ENCODE assay signal across 23 mouse cellular contexts in the genomic region with DNA sequence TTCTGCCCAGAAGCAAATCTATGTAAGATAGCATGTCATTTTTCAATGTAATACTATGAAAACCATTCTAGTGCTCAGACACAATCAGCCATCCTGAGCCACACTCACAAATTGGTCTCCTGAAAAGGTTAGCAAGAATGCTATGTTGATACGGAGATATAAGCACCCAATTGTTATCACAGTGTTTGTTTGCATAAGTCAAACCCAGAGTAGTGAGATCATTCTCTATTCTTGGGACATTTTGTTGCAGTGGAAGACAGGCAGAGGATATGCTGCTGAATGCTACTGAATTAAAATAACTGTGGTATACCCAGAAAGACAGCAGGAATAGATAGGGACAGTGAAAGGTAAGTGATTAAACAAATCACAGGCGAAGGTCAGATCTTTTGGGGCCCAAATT. TPM values are rescaled to one million over a fixed set of nuclear protein-coding genes. Genes with fewer than 3 reads are reported as not detected.
DNase-seq lines count a peak whose midpoint lies in the region; ATAC-seq and TF ChIP-seq lines count a peak whose summit lies in the region.
"Had no signal": no experiment of that assay in that cellular context is flagged by ENCODE, and none has a peak within 500 bp of the region (broad histone marks: within the 10 kb centered on the region; RNA-seq: fewer than 3 reads in every experiment).

No protein-coding gene starts in this region.

- intact Hi-C loops in heart, postnatal 10 days (cut with DNase I): no loop called here

- no peak for ATAC-seq in hindbrain, embryonic 13.5 days (ENCODE audit: low FRiP score)
- ATAC-seq in hindbrain, postnatal 0 days: no peak
- ATAC-seq in midbrain, embryonic 13.5 days: no peak
- ATAC-seq in midbrain, embryonic 16.5 days: no peak
- ATAC-seq: forebrain, embryonic 16.5 days; hindbrain, embryonic 16.5 days; intestine, postnatal 0 days; midbrain, embryonic 15.5 days had no signal

- no peak overlapping the region for H3K9ac ChIP-seq in hindbrain, embryonic 13.5 days
- no peak overlapping the region for H3K9ac ChIP-seq in hindbrain, postnatal 0 days (replicated peaks; ENCODE audit: low read length)
- no peak overlapping the region for H3K9ac ChIP-seq in midbrain, embryonic 13.5 days (replicated peaks)
- no peak overlapping the region for H3K9ac ChIP-seq in midbrain, embryonic 16.5 days (ENCODE audit: low read depth, low read length)
- H3K9ac ChIP-seq: embryonic facial prominence, embryonic 15.5 days; kidney, embryonic 15.5 days; liver, embryonic 15.5 days; midbrain, embryonic 15.5 days; neural tube, embryonic 15.5 days; stomach, embryonic 15.5 days had no signal

- 49% methylated on average over 2 of the region's 2 CpGs for WGBS in hindbrain, embryonic 13.5 days
- 52% methylated on average over 2 of the region's 2 CpGs for WGBS in hindbrain, postnatal 0 days
- WGBS in midbrain, embryonic 13.5 days: 55% methylated on average over 2 of the region's 2 CpGs
- WGBS in midbrain, embryonic 16.5 days: 47% methylated on average over 2 of the region's 2 CpGs
- WGBS in limb, embryonic 10.5 days: 87% methylated on average over 2 of the region's 2 CpGs

- no peak overlapping the region for H3K4me3 ChIP-seq in hindbrain, embryonic 13.5 days
- no peak overlapping the region for H3K4me3 ChIP-seq in hindbrain, postnatal 0 days (ENCODE audit: low read length)
- no peak overlapping the region for H3K4me3 ChIP-seq in midbrain, embryonic 13.5 days (replicated peaks)
- no peak overlapping the region for H3K4me3 ChIP-seq in midbrain, embryonic 16.5 days (ENCODE audit: low read depth, low read length)
- no peak overlapping the region for H3K4me3 ChIP-seq in limb, embryonic 10.5 days
- H3K4me3 ChIP-seq: embryonic facial prominence, embryonic 15.5 days; kidney, embryonic 15.5 days; liver, embryonic 15.5 days; midbrain, embryonic 15.5 days; neural tube, embryonic 15.5 days; stomach, embryonic 15.5 days had no signal

- peak; percentile 28 for DNase-seq in heart, adult 8-10 months (ENCODE audit: low spot score)
- DNase-seq in heart, postnatal 10 days: no peak
- no peak for DNase-seq in hindbrain, postnatal 0 days (ENCODE audit: low spot score)
- DNase-seq in limb, embryonic 10.5 days (ENCODE audit: low spot score): no peak
- DNase-seq: adrenal gland, postnatal 36 days; B cell, adult 2 months; cerebellum, adult 18-20 months; cerebellum, postnatal 25 days; embryo, embryonic 11 days; kidney, postnatal 4 days; thymus, adult 2 months had no signal

- no peak for TF ChIP-seq CTCF in hindbrain, postnatal 0 days (IDR thresholded peaks at IDR 0.05; ENCODE audit: low read depth)

- H3K4me1 ChIP-seq in hindbrain, embryonic 13.5 days (replicated peaks): peaks cover 14% of the 10 kb centered on the region
- H3K4me1 ChIP-seq in hindbrain, postnatal 0 days (ENCODE audit: insufficient read depth, low read length): peaks cover 8% of the 10 kb centered on the region; the same call in 1 of the 2 replicates
- H3K4me1 ChIP-seq in midbrain, embryonic 13.5 days (replicated peaks): peaks cover 21% of the 10 kb centered on the region
- peaks cover 8% of the 10 kb centered on the region for H3K4me1 ChIP-seq in midbrain, embryonic 16.5 days (ENCODE audit: control insufficient read depth, insufficient read depth, low read length)
- H3K4me1 ChIP-seq in limb, embryonic 10.5 days: no peaks in the 10 kb centered on the region
- H3K4me1 ChIP-seq: embryonic facial prominence, embryonic 15.5 days; kidney, embryonic 15.5 days; stomach, embryonic 15.5 days had no signal

- H3K27ac ChIP-seq in hindbrain, embryonic 13.5 days: 0 out of 2 replicates have a peak overlapping the region, but pooled peaks have one; percentile 18
- no peak overlapping the region for H3K27ac ChIP-seq in hindbrain, postnatal 0 days
- H3K27ac ChIP-seq in midbrain, embryonic 13.5 days: peak overlapping the region; percentile 39; the same call in 1 of the 2 replicates
- H3K27ac ChIP-seq in midbrain, embryonic 16.5 days (ENCODE audit: low read length): no peak overlapping the region; the same call in 1 of the 2 replicates
- no peak overlapping the region for H3K27ac ChIP-seq in limb, embryonic 10.5 days
- H3K27ac ChIP-seq: embryonic facial prominence, embryonic 15.5 days; kidney, embryonic 15.5 days; liver, embryonic 15.5 days; midbrain, embryonic 15.5 days; neural tube, embryonic 15.5 days; stomach, embryonic 15.5 days had no signal

- H3K36me3 ChIP-seq in hindbrain, embryonic 13.5 days: peaks cover 11% of the 10 kb centered on the region
- peaks cover 3% of the 10 kb centered on the region; the same call in 1 of the 2 replicates for H3K36me3 ChIP-seq in hindbrain, postnatal 0 days (ENCODE audit: insufficient read depth, low read length)
- peaks cover 14% of the 10 kb centered on the region for H3K36me3 ChIP-seq in midbrain, embryonic 13.5 days
- H3K36me3 ChIP-seq in midbrain, embryonic 16.5 days (ENCODE audit: control insufficient read depth, insufficient read depth, low read length): no peaks in the 10 kb centered on the region
- H3K36me3 ChIP-seq in limb, embryonic 10.5 days: peaks cover 10% of the 10 kb centered on the region
- H3K36me3 ChIP-seq: embryonic facial prominence, embryonic 15.5 days; liver, embryonic 15.5 days; midbrain, embryonic 15.5 days; stomach, embryonic 15.5 days had no signal

- H3K4me2 ChIP-seq in hindbrain, embryonic 13.5 days: no peak overlapping the region
- H3K4me2 ChIP-seq in hindbrain, postnatal 0 days (ENCODE audit: low read depth, low read length): no peak overlapping the region
- H3K4me2 ChIP-seq in midbrain, embryonic 13.5 days (replicated peaks): no peak overlapping the region
- H3K4me2 ChIP-seq in midbrain, embryonic 16.5 days (ENCODE audit: low read length): no peak overlapping the region
- H3K4me2 ChIP-seq: embryonic facial prominence, embryonic 15.5 days; kidney, embryonic 15.5 days; liver, embryonic 15.5 days; midbrain, embryonic 15.5 days; neural tube, embryonic 15.5 days; stomach, embryonic 15.5 days had no signal

- no peaks in the 10 kb centered on the region for H3K27me3 ChIP-seq in hindbrain, embryonic 13.5 days
- no peaks in the 10 kb centered on the region for H3K27me3 ChIP-seq in hindbrain, postnatal 0 days (ENCODE audit: insufficient read depth, low read length)
- H3K27me3 ChIP-seq in midbrain, embryonic 13.5 days: no peaks in the 10 kb centered on the region
- no peaks in the 10 kb centered on the region for H3K27me3 ChIP-seq in midbrain, embryonic 16.5 days (ENCODE audit: control insufficient read depth, insufficient read depth, low read depth, low read length)
- H3K27me3 ChIP-seq in limb, embryonic 10.5 days (ENCODE audit: low read depth, poor library complexity, severe bottlenecking): no peaks in the 10 kb centered on the region
- H3K27me3 ChIP-seq: embryonic facial prominence, embryonic 15.5 days; kidney, embryonic 15.5 days; liver, embryonic 15.5 days; midbrain, embryonic 15.5 days; neural tube, embryonic 15.5 days; stomach, embryonic 15.5 days had no signal

- peaks cover 3% of the 10 kb centered on the region; the same call in 1 of the 2 replicates for H3K9me3 ChIP-seq in hindbrain, embryonic 13.5 days
- H3K9me3 ChIP-seq in hindbrain, postnatal 0 days (ENCODE audit: low read length): peaks cover 4% of the 10 kb centered on the region; the same call in 1 of the 2 replicates
- peaks cover 3% of the 10 kb centered on the region; the same call in 1 of the 2 replicates for H3K9me3 ChIP-seq in midbrain, embryonic 13.5 days
- H3K9me3 ChIP-seq in midbrain, embryonic 16.5 days (replicated peaks; ENCODE audit: control insufficient read depth, low read length, poor library complexity, severe bottlenecking): peaks cover 3% of the 10 kb centered on the region
- H3K9me3 ChIP-seq in limb, embryonic 10.5 days (replicated peaks): peaks cover 2% of the 10 kb centered on the region
- H3K9me3 ChIP-seq: stomach, embryonic 15.5 days had no signal

RNA-seq across cellular contexts. Expression of a gene that starts 49.2 kb away (rescaled TPM):
- total RNA-seq in heart, adult 8-10 months (2022): 10 to 100 TPM; 43.8 to 75.7 (median 63.5) TPM
- total RNA-seq in heart, postnatal 10 days (2021): 100 to 1,000 TPM; 179 to 224 TPM
- 9.1 and 11.3 TPM in 2 replicates for polyA plus RNA-seq in hindbrain, embryonic 13.5 days (2015; fragmentation: Nextera tagmentation; extraction: Ambion mirVana)
- 31.2 and 36.1 TPM in 2 replicates for total RNA-seq in hindbrain, postnatal 0 days (2014; rRNA removed)
- polyA plus RNA-seq in hindbrain, postnatal 0 days (2015; fragmentation: Nextera tagmentation; extraction: Ambion mirVana): 6.1 and 8.2 TPM in 2 replicates
- polyA plus RNA-seq in midbrain, embryonic 13.5 days (2015; fragmentation: Nextera tagmentation; extraction: Ambion mirVana): 6.5 and 8.2 TPM in 2 replicates
- 7.5 and 7.7 TPM in 2 replicates for polyA plus RNA-seq in midbrain, embryonic 16.5 days (2015; fragmentation: Nextera tagmentation; extraction: Ambion mirVana)
- polyA plus RNA-seq in limb, embryonic 10.5 days (2016; fragmentation: Nextera tagmentation; extraction: Ambion mirVana): 27.9 and 30.9 TPM in 2 replicates

Comparison
In these comparisons a context has a peak if more than half of its experiments do, and no peak if none do; other contexts are left out.
1. H3K27ac ChIP-seq: peak in hindbrain, embryonic 13.5 days (single experiment) and midbrain, embryonic 13.5 days (single experiment); none in hindbrain, postnatal 0 days (single experiment), midbrain, embryonic 16.5 days (single experiment) and limb, embryonic 10.5 days (single experiment).